Mouse (Mus musculus) neural tube, embryonic 12.5 days (tissue): Measurements from ENCODE around the gene Pde1c. TPM values are rescaled to one million over a fixed set of nuclear protein-coding genes. Genes with fewer than 3 reads are reported as not detected.

Experiments used
- ATAC-seq: fragments of 200-750 bp; cut with Nextera tagmentation; 2 replicates; pipeline ENCODE4 v1.8.0; 2017; ENCODE audit warnings: low read depth, mild to moderate bottlenecking, moderate TSS enrichment, moderate library complexity; ENCODE audit not compliant: low FRiP score
- H3K27ac ChIP-seq: fragments of 300-500 bp; sonication (generic); 2 replicates; pipeline ENCODE4 v1.5.1; 2016
- H3K27me3 ChIP-seq: fragments of 300-500 bp; sonication (generic); replicated peaks from 2 replicates; pipeline ENCODE4 v1.6.1; 2016; ENCODE audit warnings: mild to moderate bottlenecking
- H3K36me3 ChIP-seq: fragments of 300-500 bp; sonication (generic); 2 replicates; pipeline ENCODE4 v1.6.1; 2016; ENCODE audit warnings: mild to moderate bottlenecking
- H3K4me1 ChIP-seq: fragments of 300-500 bp; sonication (generic); 2 replicates; pipeline ENCODE4 v1.6.1; 2016
- H3K4me2 ChIP-seq: fragments of 300-500 bp; sonication (generic); replicated peaks from 2 replicates; pipeline ENCODE4 v1.6.1; 2016; ENCODE audit warnings: mild to moderate bottlenecking
- H3K4me3 ChIP-seq: fragments of 300-500 bp; sonication (generic); 2 replicates; pipeline ENCODE4 v1.5.1; 2016
- H3K9ac ChIP-seq: fragments of 300-500 bp; sonication (generic); 2 replicates; pipeline ENCODE4 v1.6.1; 2016; ENCODE audit warnings: mild to moderate bottlenecking
- H3K9me3 ChIP-seq: fragments of 300-500 bp; sonication (generic); 2 replicates; pipeline ENCODE4 v1.6.1; 2016; ENCODE audit warnings: mild to moderate bottlenecking
- WGBS: fragments of 180-500 bp; shearing (Covaris S2); methylation state at CpG from one replicate; pipeline ENCODE4 v1.1.7; 2016; 5-methylcytosine and 5-hydroxymethylcytosine counted together
- microRNA-seq: library from miRNA; unstranded; fragments of <30 nt; microRNA quantifications from one replicate; pipeline ENCODE4, GENCODE M21; 2017
- polyA plus RNA-seq: library from polyadenylated mRNA; unstranded; fragments of >200 nt; fragmentation: Nextera tagmentation; extraction: Ambion mirVana; gene quantifications from 2 replicates; pipeline ENCODE4 v1.2.1, GENCODE M21; 2016

The Pde1c gene
- polyA plus RNA-seq, 1 experiment from 2014 or later: 5.2 TPM

GRCm38 (mm10) chr6:56044270-56044669 lies 524.6 kb downstream of the Pde1c start:
- Histone ChIP-seq H3K27ac (no peak overlapping the region), H3K9ac (no peak overlapping the region), H3K4me2 (no peak overlapping the region), H3K9me3 (no peaks in the 10 kb centered on the region), H3K27me3 (no peaks in the 10 kb centered on the region), H3K4me1 (no peaks in the 10 kb centered on the region), H3K4me3 (no peak overlapping the region), H3K36me3 (no peaks in the 10 kb centered on the region)
- ATAC-seq: peak; percentile 66
- WGBS: 49% methylated on average over 5 of the region's 5 CpGs

- H3K4me1 ChIP-seq: no peaks in the 10 kb centered on the region
- H3K36me3 ChIP-seq: no peaks in the 10 kb centered on the region
- no peak for ATAC-seq
- H3K9ac ChIP-seq: no peak overlapping the region
- 55% methylated on average over 4 of the region's 4 CpGs for WGBS
- H3K9me3 ChIP-seq: no peaks in the 10 kb centered on the region
- H3K27ac ChIP-seq: no peak overlapping the region
- H3K4me2 ChIP-seq: no peak overlapping the region
- H3K4me3 ChIP-seq: no peak overlapping the region
- H3K27me3 ChIP-seq: no peaks in the 10 kb centered on the region
Observed at GRCm38 (mm10) chr6:56039476-56040055, 529.3 kb downstream of the Pde1c start.

GRCm38 (mm10) chr6:56035054-56035453 lies 533.8 kb downstream of the Pde1c start:
- Histone ChIP-seq H3K4me3 (no peak overlapping the region), H3K4me1 (no peaks in the 10 kb centered on the region), H3K9ac (no peak overlapping the region), H3K4me2 (no peak overlapping the region), H3K27me3 (no peaks in the 10 kb centered on the region), H3K9me3 (no peaks in the 10 kb centered on the region), H3K36me3 (no peaks in the 10 kb centered on the region), H3K27ac (no peak overlapping the region)
- ATAC-seq: no peak
- WGBS: 81% methylated on average over 10 of the region's 10 CpGs

GRCm38 (mm10) chr6:56032231-56032630 lies 536.7 kb downstream of the Pde1c start:
- Histone ChIP-seq H3K9me3 (no peaks in the 10 kb centered on the region), H3K4me3 (no peak overlapping the region)
- 79% methylated on average over 2 of the region's 2 CpGs for WGBS

GRCm38 (mm10) chr6:56029986-56030385 lies 538.9 kb downstream of the Pde1c start:
- 59% methylated on average over 5 of the region's 5 CpGs for whole genome bisulfite sequencing
- no peaks in the 10 kb centered on the region for H3K4me1 ChIP-seq
- no peak overlapping the region for H3K27ac ChIP-seq
- no peak for ATAC-seq
- H3K4me2 ChIP-seq: no peak overlapping the region
- no peaks in the 10 kb centered on the region for H3K27me3 ChIP-seq
- H3K36me3 ChIP-seq: no peaks in the 10 kb centered on the region
- H3K4me3 ChIP-seq: no peak overlapping the region
- no peaks in the 10 kb centered on the region for H3K9me3 ChIP-seq
- no peak overlapping the region for H3K9ac ChIP-seq

More at GRCm38 (mm10) chr6:56032231-56032630, 536.7 kb downstream of the Pde1c start:
- Histone ChIP-seq H3K27ac (no peak overlapping the region), H3K4me2 (no peak overlapping the region), H3K9ac (no peak overlapping the region), H3K27me3 (no peaks in the 10 kb centered on the region), H3K4me1 (no peaks in the 10 kb centered on the region), H3K36me3 (no peaks in the 10 kb centered on the region)
- ATAC-seq: no peak

DNA sequence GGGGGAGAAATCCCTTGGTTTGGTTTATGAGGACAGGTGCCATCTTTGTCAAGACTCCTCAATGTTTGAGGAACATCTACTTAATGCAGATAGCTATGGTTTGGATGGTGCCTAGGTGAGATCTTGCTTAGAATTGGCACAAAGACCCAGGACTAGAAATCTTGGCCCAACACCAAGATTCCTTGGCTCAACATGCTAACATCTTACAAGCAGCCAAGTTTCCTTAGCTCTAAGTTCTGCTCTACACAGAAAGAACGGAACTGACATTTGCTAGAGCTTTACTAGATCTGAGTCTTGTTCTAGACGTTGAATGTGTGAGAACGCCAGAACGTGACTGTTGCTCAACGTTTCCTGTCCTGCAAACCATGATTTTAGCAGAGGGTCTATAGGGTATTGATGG lies 540.9 kb downstream of the Pde1c start:
- ATAC-seq: no peak
- H3K27me3 ChIP-seq: no peaks in the 10 kb centered on the region
- H3K4me1 ChIP-seq: no peaks in the 10 kb centered on the region
- no peaks in the 10 kb centered on the region for H3K36me3 ChIP-seq
- no peak overlapping the region for H3K27ac ChIP-seq
- no peak overlapping the region for H3K4me2 ChIP-seq
- no peak overlapping the region for H3K4me3 ChIP-seq
- no peaks in the 10 kb centered on the region for H3K9me3 ChIP-seq
- WGBS: 92% methylated on average over 5 of the region's 5 CpGs
- H3K9ac ChIP-seq: no peak overlapping the region

GRCm38 (mm10) chr6:56027318-56027717 lies 541.6 kb downstream of the Pde1c start:
- no peaks in the 10 kb centered on the region; the same call in 1 of the 2 replicates for H3K4me1 ChIP-seq
- WGBS: 87% methylated on average over 6 of the region's 6 CpGs
- H3K27ac ChIP-seq: no peak overlapping the region
- H3K9me3 ChIP-seq: no peaks in the 10 kb centered on the region
- no peak overlapping the region for H3K4me3 ChIP-seq
- H3K36me3 ChIP-seq: no peaks in the 10 kb centered on the region
- H3K9ac ChIP-seq: no peak overlapping the region
- H3K4me2 ChIP-seq: no peak overlapping the region
- H3K27me3 ChIP-seq: no peaks in the 10 kb centered on the region
- no peak for ATAC-seq

DNA sequence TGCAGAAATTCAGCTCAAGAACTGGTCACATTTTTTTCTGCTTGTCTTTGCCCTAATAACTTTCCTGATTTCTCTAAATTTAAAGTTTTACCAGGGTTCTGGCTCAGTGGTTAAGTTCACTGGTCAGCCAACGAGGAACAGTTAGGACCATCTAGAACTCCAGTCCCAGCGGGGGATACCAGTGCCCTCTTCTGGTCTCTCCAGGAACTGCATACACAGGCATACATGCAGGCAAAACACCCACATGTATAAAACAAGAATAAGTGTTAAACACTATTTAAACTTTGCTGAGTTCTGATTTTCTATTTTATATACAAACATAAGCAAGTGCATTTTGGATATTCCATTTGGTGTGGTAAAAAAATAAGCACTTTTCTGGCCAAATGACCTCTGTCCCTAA lies 543.4 kb downstream of the Pde1c start:
- Histone ChIP-seq H3K27me3 (no peaks in the 10 kb centered on the region), H3K4me1 (no peaks in the 10 kb centered on the region; the same call in 1 of the 2 replicates), H3K4me2 (no peak overlapping the region), H3K27ac (no peak overlapping the region), H3K4me3 (no peak overlapping the region), H3K36me3 (no peaks in the 10 kb centered on the region), H3K9me3 (no peaks in the 10 kb centered on the region), H3K9ac (no peak overlapping the region)
- 64% methylated on average over 2 of the region's 2 CpGs for WGBS
- no peak for ATAC-seq

Small RNA genes within 50 kb of the gene (microRNA-seq; reads per million reads assigned to microRNA genes)
- not detected for gene Gm44413

Other genes starting within 250 kb of the Pde1c start
- gene Lsm5, start 135.6 kb upstream of the Pde1c start, polyA plus RNA-seq: 139 and 144 TPM in 2 replicates
- gene Avl9, start 145.8 kb upstream of the Pde1c start, polyA plus RNA-seq: 38.3 and 38.7 TPM in 2 replicates
- gene Kbtbd2, start 228.7 kb upstream of the Pde1c start, polyA plus RNA-seq: 41.5 and 46.5 TPM in 2 replicates